ENCODE assay signal across 8 mouse cellular contexts in the genomic region with DNA sequence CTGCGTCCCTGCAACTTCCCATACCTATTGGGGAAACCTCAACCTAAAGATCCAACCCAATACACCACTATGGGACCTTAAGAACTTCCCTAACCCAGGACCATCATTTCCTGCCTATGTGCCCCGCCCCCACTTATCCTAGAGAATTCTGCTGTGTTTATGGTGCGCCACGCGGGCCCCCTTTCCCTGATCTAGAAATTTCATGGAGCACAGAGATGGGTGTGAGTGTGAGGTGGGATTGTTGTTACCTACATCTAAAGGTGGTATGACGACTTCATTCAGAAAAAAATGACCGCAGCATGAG. TPM values are rescaled to one million over a fixed set of nuclear protein-coding genes. Genes with fewer than 3 reads are reported as not detected.
DNase-seq lines count a peak whose midpoint lies in the region; ATAC-seq lines count a peak whose summit lies in the region.

No protein-coding gene starts in this region.

- no peak overlapping the region for H3K27ac ChIP-seq in hindbrain, embryonic 10.5 days
- no peak overlapping the region for H3K27ac ChIP-seq in hindbrain, embryonic 11.5 days (ENCODE audit: low read depth, low read length)
- H3K27ac ChIP-seq in embryonic facial prominence, embryonic 11.5 days (replicated peaks; ENCODE audit: low read depth, low read length): no peak overlapping the region
- H3K27ac ChIP-seq in hindbrain, embryonic 16.5 days (ENCODE audit: low read depth, low read length): no peak overlapping the region
- H3K27ac ChIP-seq in midbrain, embryonic 15.5 days: no peak overlapping the region

- no peaks in the 10 kb centered on the region for H3K36me3 ChIP-seq in hindbrain, embryonic 10.5 days
- no peaks in the 10 kb centered on the region for H3K36me3 ChIP-seq in hindbrain, embryonic 11.5 days (ENCODE audit: control insufficient read depth, insufficient read depth, low read length)
- no peaks in the 10 kb centered on the region for H3K36me3 ChIP-seq in embryonic facial prominence, embryonic 11.5 days (replicated peaks; ENCODE audit: control insufficient read depth, insufficient read depth, low read depth, low read length)
- H3K36me3 ChIP-seq in hindbrain, embryonic 16.5 days (ENCODE audit: control insufficient read depth, insufficient read depth, low read length): no peaks in the 10 kb centered on the region
- no peaks in the 10 kb centered on the region for H3K36me3 ChIP-seq in midbrain, embryonic 15.5 days (replicated peaks)

- H3K27me3 ChIP-seq in hindbrain, embryonic 10.5 days (ENCODE audit: insufficient read depth, poor library complexity, severe bottlenecking): no peaks in the 10 kb centered on the region
- no peaks in the 10 kb centered on the region for H3K27me3 ChIP-seq in hindbrain, embryonic 11.5 days (ENCODE audit: control insufficient read depth, insufficient read depth, low read length)
- no peaks in the 10 kb centered on the region for H3K27me3 ChIP-seq in embryonic facial prominence, embryonic 11.5 days (ENCODE audit: control insufficient read depth, insufficient read depth, low read length)
- H3K27me3 ChIP-seq in hindbrain, embryonic 16.5 days (replicated peaks; ENCODE audit: control insufficient read depth, insufficient read depth, low read length): no peaks in the 10 kb centered on the region
- no peaks in the 10 kb centered on the region for H3K27me3 ChIP-seq in midbrain, embryonic 15.5 days (replicated peaks)

- peak overlapping the region; percentile 29; the same call in 1 of the 2 replicates for H3K4me3 ChIP-seq in hindbrain, embryonic 10.5 days
- H3K4me3 ChIP-seq in hindbrain, embryonic 11.5 days (ENCODE audit: low read depth, low read length): no peak overlapping the region
- no peak overlapping the region for H3K4me3 ChIP-seq in embryonic facial prominence, embryonic 11.5 days (ENCODE audit: low read depth, low read length)
- no peak overlapping the region for H3K4me3 ChIP-seq in hindbrain, embryonic 16.5 days (ENCODE audit: low read length)
- H3K4me3 ChIP-seq in midbrain, embryonic 15.5 days: no peak overlapping the region

- no peak overlapping the region for H3K9ac ChIP-seq in hindbrain, embryonic 11.5 days (ENCODE audit: low read depth, low read length)
- peak overlapping the region; percentile 37; the same call in 1 of the 2 replicates for H3K9ac ChIP-seq in embryonic facial prominence, embryonic 11.5 days (replicated peaks; ENCODE audit: low read length)
- H3K9ac ChIP-seq in hindbrain, embryonic 16.5 days (ENCODE audit: low read depth, low read length): peak overlapping the region; percentile 28; the same call in 1 of the 2 replicates
- H3K9ac ChIP-seq in midbrain, embryonic 15.5 days: no peak overlapping the region

- ATAC-seq in hindbrain, embryonic 11.5 days (ENCODE audit: low FRiP score): no peak
- no peak for ATAC-seq in embryonic facial prominence, embryonic 11.5 days (replicated peaks; ENCODE audit: insufficient number of reproducible peaks, low FRiP score, low TSS enrichment, low read depth)
- peak; percentile 11; the same call in 1 of the 2 replicates for ATAC-seq in hindbrain, embryonic 16.5 days
- ATAC-seq in midbrain, embryonic 15.5 days (replicated peaks): no peak

- WGBS in hindbrain, embryonic 10.5 days: 60% methylated on average over 7 of the region's 7 CpGs
- 68% methylated on average over 7 of the region's 7 CpGs for WGBS in hindbrain, embryonic 11.5 days
- WGBS in embryonic facial prominence, embryonic 11.5 days: 50% methylated on average over 7 of the region's 7 CpGs
- WGBS in hindbrain, embryonic 16.5 days: 64% methylated on average over 6 of the region's 7 CpGs
- WGBS in midbrain, embryonic 15.5 days: 55% methylated on average over 7 of the region's 7 CpGs

- peaks cover 7% of the 10 kb centered on the region for H3K4me1 ChIP-seq in hindbrain, embryonic 10.5 days (replicated peaks)
- H3K4me1 ChIP-seq in hindbrain, embryonic 11.5 days (replicated peaks; ENCODE audit: control insufficient read depth, insufficient read depth, low read length): no peaks in the 10 kb centered on the region
- H3K4me1 ChIP-seq in embryonic facial prominence, embryonic 11.5 days (ENCODE audit: control insufficient read depth, insufficient read depth, low read length): no peaks in the 10 kb centered on the region
- peaks cover 4% of the 10 kb centered on the region for H3K4me1 ChIP-seq in hindbrain, embryonic 16.5 days (ENCODE audit: control insufficient read depth, insufficient read depth, low read depth, low read length)
- peaks cover 7% of the 10 kb centered on the region for H3K4me1 ChIP-seq in midbrain, embryonic 15.5 days

- no peak for DNase-seq in hindbrain, embryonic 10.5 days (ENCODE audit: low spot score)
- DNase-seq in hindbrain, embryonic 11.5 days (ENCODE audit: low spot score): no peak
- DNase-seq in embryonic facial prominence, embryonic 11.5 days (ENCODE audit: low spot score): no peak
- no peak for DNase-seq in testis, postnatal 14 days (ENCODE audit: low spot score)
- DNase-seq in ovary, postnatal 36 days (ENCODE audit: low spot score): no peak
- DNase-seq in left cerebral cortex, adult 18-20 months (ENCODE audit: low spot score in 2 of 2): no peak

- H3K4me2 ChIP-seq in hindbrain, embryonic 11.5 days (replicated peaks; ENCODE audit: low read depth, low read length): no peak overlapping the region
- peak overlapping the region; percentile 25 for H3K4me2 ChIP-seq in embryonic facial prominence, embryonic 11.5 days (ENCODE audit: low read depth, low read length)
- peak overlapping the region; percentile 46 for H3K4me2 ChIP-seq in hindbrain, embryonic 16.5 days (ENCODE audit: low read length)
- H3K4me2 ChIP-seq in midbrain, embryonic 15.5 days: peak overlapping the region; percentile 21

- no peaks in the 10 kb centered on the region for H3K9me3 ChIP-seq in hindbrain, embryonic 10.5 days
- H3K9me3 ChIP-seq in hindbrain, embryonic 11.5 days (ENCODE audit: control insufficient read depth, low read length): no peaks in the 10 kb centered on the region
- no peaks in the 10 kb centered on the region for H3K9me3 ChIP-seq in embryonic facial prominence, embryonic 11.5 days (replicated peaks; ENCODE audit: control insufficient read depth, low read length)
- H3K9me3 ChIP-seq in hindbrain, embryonic 16.5 days (ENCODE audit: control insufficient read depth, low read length): no peaks in the 10 kb centered on the region
- no peaks in the 10 kb centered on the region for H3K9me3 ChIP-seq in midbrain, embryonic 15.5 days

RNA-seq across cellular contexts. Expression of gene Adpgk, which starts 8.7 kb away (rescaled TPM):
- polyA plus RNA-seq in hindbrain, embryonic 10.5 days (2016; fragmentation: Nextera tagmentation; extraction: Ambion mirVana): 39.6 and 42.6 TPM in 2 replicates
- polyA plus RNA-seq in hindbrain, embryonic 11.5 days (2014; fragmentation: Nextera tagmentation; extraction: Ambion mirVana): 40.9 and 44.0 TPM in 2 replicates
- 50.7 and 54.7 TPM in 2 replicates for polyA plus RNA-seq in embryonic facial prominence, embryonic 11.5 days (2014; fragmentation: Nextera tagmentation; extraction: Ambion mirVana)
- polyA plus RNA-seq in hindbrain, embryonic 16.5 days (2015; fragmentation: Nextera tagmentation; extraction: Ambion mirVana): 22.6 and 25.7 TPM in 2 replicates
- polyA plus RNA-seq in midbrain, embryonic 15.5 days (2015; fragmentation: Nextera tagmentation; extraction: Ambion mirVana): 23.5 and 24.5 TPM in 2 replicates
- 10 to 100 TPM; 13.6 to 16.3 TPM for total RNA-seq in left cerebral cortex, adult 18-20 months (2021)

Comparison
In these comparisons a context has a peak if more than half of its experiments do, and no peak if none do; other contexts are left out.
1. H3K9ac ChIP-seq: peak in embryonic facial prominence, embryonic 11.5 days (single experiment) and hindbrain, embryonic 16.5 days (single experiment); none in hindbrain, embryonic 11.5 days (single experiment) and midbrain, embryonic 15.5 days (single experiment).